Mouse (Mus musculus) c-Kit-positive CD71-positive TER-119-negative erythroid progenitor cells, embryonic 14.5 days (primary cell): ENCODE results near the gene Fn1.

Experiments used
- DNase-seq: peaks from one replicate; pipeline ENCODE4 v3.0.0-alpha.2; 2013; ENCODE audit warnings: low read depth

Fn1 gene

GRCm38 (mm10) chr1:71650741-71651140 is 2.3 kb downstream of the Fn1 start:
- no peak for DNase-seq

DNA sequence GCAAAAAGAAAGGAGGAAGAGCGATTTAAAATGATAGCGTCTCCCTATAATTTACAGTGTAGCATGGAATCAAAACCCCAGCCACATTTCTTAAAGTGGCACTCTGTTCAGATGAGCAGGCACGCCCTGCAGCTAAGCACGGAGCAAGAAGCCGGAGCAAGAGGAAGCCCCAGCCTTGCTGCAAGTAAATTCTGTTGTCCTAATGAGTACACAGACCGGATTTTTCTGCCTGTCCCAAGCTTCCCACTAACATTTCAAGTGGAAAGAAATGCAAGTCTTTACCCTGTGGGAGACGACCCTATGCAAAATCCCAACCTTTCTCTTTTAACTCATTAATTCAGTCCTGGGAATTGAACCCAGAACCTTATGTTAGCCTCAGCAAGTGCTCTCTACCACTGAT is 4.8 kb downstream of the Fn1 start:
- no peak for DNase-seq

DNA sequence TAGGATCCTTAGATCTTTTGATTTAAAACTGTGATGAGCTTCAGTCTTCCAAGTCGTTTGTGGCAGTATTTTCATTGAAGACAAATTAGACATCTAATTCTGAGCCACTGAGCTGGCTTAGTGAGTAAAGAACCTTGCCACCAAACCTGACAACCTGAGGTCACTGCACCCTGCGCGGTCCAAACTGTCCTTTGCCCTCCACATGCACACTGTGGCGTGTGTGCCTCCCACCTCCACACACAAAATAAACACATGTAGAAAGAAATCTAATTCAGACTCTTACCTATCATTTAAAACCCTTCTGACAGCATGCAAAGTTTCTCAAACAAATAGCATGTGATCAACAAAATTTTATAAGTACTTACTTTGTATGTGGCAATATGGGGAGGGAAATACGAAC is 6.2 kb downstream of the Fn1 start:
- DNase-seq: no peak

- no peak for DNase-seq
Observed at GRCm38 (mm10) chr1:71645999-71646398, 7.0 kb downstream of the Fn1 start.

DNA sequence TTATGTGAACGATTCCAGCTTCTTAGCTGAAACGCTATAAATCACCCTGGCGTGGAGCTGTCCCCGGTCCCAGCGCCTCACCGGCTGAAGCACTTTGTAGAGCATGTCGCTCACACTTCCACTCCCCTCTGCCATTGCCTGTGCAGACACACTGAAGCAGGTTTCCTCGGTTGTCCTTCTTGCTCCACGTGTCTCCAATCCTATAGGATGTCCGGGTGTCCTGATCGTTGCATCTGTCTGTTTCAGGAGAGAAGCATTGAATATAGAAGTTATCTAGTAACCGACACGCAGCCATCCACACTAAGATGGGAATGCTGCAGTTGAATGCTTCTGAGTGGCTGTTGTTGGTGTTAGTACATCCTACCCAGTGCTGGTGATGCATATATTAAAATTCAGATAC is 7.5 kb downstream of the Fn1 start:
- no peak for DNase-seq

GRCm38 (mm10) chr1:71642794-71643193 is 10.2 kb downstream of the Fn1 start:
- no peak for DNase-seq

- DNase-seq: no peak
Observed at GRCm38 (mm10) chr1:71641206-71641605, 11.8 kb downstream of the Fn1 start.

- DNase-seq: no peak
Observed at GRCm38 (mm10) chr1:71640157-71640556, 12.8 kb downstream of the Fn1 start.

DNA sequence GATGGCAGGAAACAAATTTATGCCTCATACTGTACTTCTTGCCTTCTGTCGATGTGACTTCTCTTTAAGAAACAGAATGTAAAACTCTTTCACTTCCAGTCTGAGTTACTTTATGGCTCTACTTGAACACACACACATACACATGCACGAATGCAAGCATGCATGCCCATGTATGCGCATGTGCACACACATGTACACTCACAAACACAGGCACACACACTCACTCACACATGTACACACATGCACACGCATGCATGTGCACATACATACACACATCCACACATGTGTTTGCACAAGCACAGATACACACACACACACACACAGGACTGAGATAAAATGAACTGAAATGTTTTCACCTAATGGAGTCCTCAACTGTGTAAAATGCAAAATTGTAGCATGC is 16.3 kb downstream of the Fn1 start:
- DNase-seq: no peak

DNA sequence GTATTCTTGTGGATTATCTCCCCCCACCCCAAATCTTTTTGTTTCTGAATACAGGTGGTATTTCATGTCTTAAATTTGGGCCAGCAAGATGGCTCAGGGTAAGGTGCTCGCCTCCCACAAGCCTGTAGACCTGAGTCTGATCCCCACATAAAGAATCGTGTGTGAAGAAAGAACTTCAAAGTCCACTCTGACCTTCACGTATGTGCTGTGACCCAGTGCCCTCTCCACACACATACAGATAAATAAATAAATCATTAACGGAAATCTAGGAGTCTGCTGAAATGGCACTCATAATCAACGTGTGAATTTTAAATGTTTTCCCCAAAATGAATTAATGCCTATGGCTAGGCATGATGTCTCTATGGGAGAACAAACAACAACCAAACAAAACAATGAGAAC is 16.9 kb downstream of the Fn1 start:
- no peak for DNase-seq

DNA sequence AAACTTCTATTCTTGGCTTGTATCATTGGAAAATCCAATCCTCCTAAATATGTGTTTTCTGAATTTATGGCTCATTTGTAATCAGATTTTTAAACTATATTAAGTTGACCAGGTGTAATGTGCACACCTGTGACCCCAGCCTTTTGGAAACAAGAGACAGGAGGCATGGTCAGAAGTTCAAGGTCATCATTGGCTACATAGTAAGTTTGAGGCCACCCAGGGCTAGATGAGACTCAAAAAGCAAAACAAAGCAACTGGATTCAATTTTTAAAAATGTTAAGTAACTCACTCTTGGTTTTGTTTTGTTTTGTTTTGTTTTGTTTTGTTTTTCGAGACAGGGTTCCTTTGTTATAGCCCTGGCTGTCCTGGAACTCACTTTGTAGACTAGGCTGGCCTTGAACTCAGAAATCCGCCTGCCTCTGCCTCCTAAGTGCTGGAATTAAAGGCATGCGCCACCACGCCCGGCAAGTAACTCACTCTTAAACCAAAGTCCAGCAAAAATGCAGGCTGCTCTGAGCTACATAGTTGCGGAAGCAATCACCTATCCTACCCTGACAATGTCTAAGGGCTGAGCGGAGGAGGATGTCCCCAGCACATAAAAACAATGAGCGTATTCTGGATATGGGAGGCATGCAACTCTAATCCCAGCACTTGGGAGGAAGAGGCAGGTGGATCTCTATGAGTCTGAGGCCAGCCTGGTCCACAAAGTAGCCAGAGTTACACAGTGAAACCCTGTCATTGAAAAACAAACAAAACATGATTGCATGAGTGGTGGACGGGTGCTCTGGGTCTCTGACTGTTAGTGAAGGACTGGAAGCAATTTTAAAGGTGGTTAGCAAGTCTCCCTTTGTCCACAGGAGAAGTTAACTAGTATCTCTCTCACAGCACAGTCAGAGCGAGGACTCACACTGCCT is 17.6 kb downstream of the Fn1 start:
- no peak for DNase-seq

- no peak for DNase-seq
Observed at GRCm38 (mm10) chr1:71634471-71634981, 18.5 kb downstream of the Fn1 start.

GRCm38 (mm10) chr1:71632387-71632786 is 20.6 kb downstream of the Fn1 start:
- DNase-seq: no peak

- no peak for DNase-seq
Observed at GRCm38 (mm10) chr1:71631811-71632210, 21.2 kb downstream of the Fn1 start.

DNA sequence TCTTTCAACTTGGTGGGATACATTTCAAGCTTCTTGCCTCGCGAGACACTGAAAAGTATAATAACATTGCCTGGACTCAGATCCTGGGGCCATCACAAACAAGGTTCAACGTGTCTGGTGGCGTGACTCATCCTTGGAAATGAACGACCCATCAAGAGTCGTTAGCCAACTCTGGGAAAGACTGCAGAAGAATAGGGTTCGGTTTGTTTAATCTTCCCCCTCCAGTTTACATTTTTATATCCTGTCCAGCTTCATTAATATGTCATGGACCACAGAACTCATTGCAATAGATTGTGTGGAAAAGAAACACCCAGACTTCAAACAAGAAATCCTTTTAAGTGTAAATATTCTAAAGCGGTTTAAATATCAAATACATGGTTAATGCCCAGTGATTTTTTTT is 22.8 kb downstream of the Fn1 start:
- DNase-seq: no peak

DNA sequence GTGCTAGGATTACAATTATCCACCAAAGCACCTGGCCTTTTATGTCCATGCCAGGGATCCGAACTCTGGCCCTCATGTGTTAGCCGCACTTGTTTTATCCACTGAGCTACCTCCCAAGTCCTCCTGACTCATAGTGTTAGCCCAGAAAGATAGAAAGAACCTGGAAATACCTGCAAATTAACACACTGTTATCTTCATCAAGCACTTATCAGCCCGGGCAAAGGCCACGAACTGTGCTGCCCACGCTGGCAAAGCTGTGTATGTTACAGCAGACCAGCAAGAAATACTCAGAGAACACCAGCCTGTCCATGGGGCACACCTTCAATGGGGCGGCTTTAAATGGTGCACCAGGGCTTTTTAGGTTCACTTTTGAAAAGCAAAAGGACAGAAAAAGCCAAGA is 29.4 kb downstream of the Fn1 start:
- DNase-seq: no peak

- DNase-seq: no peak
Observed at GRCm38 (mm10) chr1:71621526-71621925, 31.5 kb downstream of the Fn1 start.

DNA sequence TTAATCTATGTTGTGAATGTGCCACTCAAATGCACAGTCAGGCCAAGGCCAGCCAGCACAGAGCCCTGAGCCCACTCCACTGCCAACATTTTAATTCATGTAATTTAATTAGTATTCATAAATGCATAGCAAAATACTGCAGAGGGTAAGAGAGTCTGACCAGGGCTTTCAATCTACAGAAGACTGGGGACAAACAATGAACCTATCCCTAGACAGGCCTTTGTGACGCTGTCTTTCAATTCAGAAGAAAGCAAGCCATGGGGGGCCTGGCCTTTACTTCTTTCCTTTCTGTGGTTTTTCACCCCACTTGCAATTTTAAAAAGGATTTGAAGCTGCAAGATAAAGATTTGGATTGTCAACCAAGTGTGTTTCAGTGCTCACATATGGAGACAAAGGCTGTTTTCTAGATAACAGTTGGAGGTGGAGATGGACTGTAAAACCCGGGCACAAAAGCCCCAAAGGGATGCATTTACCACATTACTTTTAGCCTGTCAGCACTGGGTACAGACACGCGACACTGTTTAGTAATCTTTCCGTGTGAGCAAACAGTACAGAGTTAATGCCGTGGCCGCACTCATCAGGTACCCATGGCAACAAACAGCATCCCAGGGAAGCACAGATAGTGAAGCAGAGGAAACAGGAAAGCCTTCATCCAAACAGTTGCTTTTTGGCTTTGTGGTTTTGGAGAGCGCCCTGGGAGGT is 38.3 kb downstream of the Fn1 start:
- no peak for DNase-seq

DNA sequence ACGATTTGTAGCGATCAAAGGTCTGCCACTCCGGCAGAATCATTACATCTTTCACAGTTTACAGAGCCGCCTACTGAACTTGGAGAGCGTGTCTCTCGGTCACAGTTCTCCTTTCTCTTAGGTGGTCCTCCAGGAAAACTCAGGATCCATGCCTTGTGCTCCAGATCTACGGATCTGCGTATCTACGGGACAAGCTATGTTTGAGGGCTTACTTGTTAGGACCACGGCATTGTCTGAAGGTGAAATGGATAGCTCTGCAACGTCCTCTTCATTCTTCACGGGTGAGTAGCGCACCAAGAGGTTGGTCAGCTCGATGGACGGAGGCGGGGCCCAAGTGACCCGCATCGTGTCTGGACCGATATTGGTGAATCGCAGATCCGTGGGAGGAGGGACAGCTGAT is 40.7 kb downstream of the Fn1 start:
- DNase-seq: no peak

- no peak for DNase-seq
Observed at GRCm38 (mm10) chr1:71609916-71610315, 43.1 kb downstream of the Fn1 start.

GRCm38 (mm10) chr1:71609057-71609775 is 43.8 kb downstream of the Fn1 start:
- DNase-seq: no peak

DNA sequence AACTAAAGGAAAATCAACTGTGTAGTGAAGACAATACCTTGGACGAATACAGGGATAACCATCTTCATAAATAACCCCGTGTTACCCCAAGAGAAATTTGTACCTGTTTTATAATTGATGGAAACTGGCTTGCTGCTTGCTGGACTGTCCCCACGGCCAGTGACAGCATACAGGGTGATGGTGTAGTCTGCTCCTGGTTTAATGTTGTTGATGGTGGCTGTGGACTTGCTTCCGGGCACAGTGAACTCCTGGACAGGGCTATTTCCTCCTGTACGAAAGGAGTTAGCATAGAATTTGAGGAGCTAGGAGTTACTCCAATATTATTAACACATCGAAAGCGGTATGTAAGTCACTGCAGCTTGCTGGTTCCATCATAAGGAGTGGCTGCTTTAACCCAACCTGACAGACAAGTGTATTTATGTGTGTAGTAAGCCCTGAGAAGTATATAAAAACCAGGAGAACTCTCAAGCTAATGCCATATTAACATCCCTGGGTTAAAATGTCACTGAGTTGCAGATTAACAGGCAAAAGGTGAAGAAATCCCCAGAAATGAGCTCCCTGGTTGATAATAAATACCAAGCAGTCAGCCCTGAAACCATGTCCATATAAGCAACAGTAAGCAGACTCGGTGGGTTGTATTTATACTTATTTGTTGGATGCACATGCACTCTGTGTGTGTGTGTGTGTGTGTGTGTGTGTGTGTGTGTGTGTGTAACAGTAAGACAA is 46.2 kb downstream of the Fn1 start:
- DNase-seq: no peak
